Mouse (Mus musculus): ENCODE results near the gene Kifc3. TPM values are rescaled to one million over a fixed set of nuclear protein-coding genes. Genes with fewer than 3 reads are reported as not detected.
A peak's percentile ranks its signal among the peaks of the same experiment; 100 is the strongest.

Gene Kifc3
- total RNA-seq, 2 experiments from 2014 or later: 64.8 to 73.9 TPM

DNA sequence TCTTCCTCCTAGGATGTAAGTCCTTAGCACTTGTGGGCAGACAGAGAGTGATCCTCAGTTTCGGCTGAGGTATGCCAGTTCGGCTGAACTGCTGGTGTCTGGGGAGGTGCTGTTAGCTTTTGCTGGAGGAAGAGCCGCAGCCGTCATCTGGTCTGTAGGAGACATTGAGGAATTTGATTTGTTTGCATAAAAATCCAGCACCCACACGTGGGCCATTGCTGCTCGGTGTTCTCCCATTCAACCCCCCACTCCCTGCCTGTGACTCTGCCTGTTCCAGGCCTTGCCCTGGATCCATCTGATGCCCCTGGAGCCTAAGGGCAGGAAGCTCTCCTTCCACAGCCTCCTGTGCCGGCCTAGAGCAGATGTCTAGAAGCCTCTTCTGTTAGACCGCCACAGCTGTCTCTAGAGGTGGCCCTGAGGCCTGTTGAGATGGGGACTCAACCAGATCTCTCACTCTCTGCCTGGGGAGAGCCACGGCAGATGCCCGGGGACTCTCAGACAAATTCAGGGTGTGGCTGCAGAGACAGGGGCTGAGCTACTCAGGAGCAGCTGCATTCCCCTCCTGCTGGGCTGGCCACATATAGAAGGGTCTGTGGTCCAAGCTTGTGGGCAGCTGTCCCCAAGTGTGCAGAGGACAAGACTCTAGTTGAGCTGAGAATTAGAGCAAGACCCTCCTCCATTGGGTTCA, 117.7 kb downstream of the Kifc3 start:
- intact Hi-C loops (cut with DNase I): loop anchor here (5.0 kb wide), 1 partner anchor 133 kb away; no protein-coding TSS in a partner anchor
- no peak for DNase-seq

DNA sequence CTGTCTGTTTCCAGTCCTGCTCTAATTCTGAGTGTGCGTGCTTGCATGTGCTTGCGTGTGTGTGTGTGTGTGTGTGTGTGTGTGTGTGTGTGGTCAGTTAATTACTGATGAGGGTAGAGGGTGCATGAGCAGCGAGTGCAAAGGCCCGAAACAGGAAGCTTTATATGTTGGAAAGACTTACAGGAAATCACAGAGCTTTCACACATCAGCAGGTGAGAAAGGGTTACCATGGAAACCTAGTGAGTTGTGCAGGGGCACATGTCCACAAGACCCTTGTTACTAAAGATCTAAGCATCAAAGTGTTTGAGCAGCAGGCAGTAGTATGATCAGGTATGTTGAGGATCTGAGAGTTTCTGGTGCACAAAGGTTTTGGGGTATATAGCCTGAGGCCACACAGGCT, 118.4 kb downstream of the Kifc3 start:
- no peak for DNase-seq
- intact Hi-C loops (cut with DNase I): loop anchor here (5.0 kb wide), 1 partner anchor 132 kb away; no protein-coding TSS in a partner anchor

DNA sequence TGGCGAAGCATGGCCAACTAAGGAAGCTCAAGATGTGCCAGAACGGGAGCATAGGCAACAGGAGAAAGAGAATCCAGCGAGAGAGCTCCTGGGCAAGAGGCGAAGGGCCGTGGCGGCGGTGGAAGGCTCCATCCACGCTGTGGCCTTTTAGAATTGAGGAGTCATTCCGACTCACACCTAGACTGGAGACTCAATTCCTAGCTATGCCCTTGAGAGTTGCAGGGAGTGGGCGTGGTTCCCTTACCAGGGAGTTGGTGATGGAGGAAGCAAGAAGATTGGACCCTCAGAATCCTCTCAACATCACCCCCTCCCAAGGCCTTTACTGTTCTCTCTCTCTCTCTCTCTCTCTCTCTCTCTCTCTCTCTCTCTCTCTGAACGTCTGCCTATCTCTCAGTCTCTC, 121.0 kb downstream of the Kifc3 start:
- no peak for DNase-seq
- intact Hi-C loops (cut with DNase I): loop anchor here (5.0 kb wide), 1 partner anchor 129 kb away; no protein-coding TSS in a partner anchor

DNA sequence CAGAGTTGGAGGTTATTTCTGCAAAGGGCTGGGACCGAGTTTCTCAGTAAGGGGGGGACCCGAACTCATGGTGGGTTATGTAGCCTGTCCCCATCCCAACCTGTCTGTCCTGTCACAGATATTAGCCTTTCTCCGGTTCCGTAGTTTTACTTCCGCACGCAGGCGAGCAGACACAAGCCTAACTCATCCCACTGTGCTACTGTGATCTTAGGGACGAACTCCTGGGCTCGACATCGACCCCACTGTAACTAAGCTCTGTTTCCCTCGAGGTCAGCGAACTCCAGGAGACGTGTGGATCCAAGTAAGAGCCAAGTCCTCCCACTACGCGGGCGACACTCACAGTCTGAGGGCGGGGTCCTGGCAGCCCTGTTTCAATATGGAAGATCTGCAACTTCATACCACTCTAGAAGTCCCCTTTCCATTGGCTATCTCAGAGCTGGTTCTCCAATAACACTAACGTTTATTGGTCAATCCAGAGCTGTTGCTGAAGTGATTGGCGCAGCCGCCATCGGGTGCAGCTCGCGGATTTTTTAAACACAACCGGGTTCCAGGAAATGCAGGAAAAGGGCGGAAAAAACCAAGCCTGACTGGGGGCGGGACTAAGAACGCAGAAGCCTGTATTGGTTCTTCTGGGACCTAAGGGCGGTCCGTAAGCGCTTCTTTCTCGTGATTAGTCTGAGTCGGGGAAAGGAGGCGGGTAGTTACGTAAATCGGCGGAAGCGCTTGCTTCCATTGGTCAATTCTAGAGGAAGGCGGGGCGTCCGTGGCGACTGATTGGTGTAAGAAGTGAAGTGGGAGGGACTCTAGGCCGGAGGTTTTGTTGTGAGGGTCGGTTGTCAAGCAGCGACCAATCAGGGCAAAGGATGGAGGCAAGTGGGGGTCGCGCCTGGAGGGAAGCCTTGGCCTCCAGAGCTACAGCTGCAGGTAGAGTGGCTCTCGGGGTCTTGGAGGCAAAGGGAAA, 122.0 kb downstream of the Kifc3 start, which contains the start of gene Katnb1:
Katnb1 (plus strand) TSS at position 806 of the 961 bp plus-strand sequence.
- intact Hi-C loops (cut with DNase I): loop anchor here (5.0 kb wide), 1 partner anchor 128 kb away; no protein-coding TSS in a partner anchor
- peak; percentile 98 to 99 for DNase-seq

DNA sequence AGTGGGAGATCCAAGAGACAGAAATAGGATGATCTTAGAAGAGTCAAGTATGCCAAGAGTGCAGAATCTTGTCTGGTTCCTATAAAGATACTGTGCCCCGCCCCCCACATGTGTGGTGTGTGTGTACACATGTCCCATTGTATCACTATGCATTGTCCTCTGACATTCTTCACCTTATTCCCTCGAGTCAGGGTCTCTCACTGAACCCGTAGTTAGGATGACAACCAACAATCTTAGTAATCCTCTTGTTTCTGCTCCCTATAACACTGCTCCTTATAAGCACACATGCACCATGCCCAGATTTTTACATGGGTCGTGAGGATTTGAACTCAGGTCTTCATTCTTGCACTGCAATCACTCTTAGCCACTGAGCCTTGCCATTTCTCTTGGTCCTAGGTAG, 123.3 kb downstream of the Kifc3 start:
- no peak for DNase-seq
- intact Hi-C loops (cut with DNase I): loop anchor here (5.0 kb wide), 2 partner anchors 52 to 137 kb away; no protein-coding TSS in a partner anchor

DNA sequence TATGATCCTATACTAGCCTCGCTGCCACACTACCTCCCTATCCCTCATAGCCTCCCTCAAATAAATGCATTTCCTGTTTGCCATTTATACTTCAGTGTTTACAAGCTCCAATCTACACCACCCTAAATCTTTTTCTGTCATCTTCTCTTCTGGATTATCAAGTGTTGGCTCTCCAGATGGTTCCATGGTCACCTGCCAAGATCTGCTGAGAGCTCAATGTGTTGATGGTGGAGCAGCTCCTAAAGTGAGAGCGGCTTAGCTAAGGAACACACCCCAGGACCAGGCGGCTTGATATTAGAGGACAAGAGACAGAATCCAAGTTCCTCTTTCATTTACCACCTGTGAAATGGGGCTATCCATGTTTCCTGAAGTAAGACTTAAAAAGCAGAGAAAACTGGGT, 124.6 kb downstream of the Kifc3 start:
- intact Hi-C loops (cut with DNase I): loop anchor here (5.0 kb wide), 2 partner anchors 51 to 136 kb away; no protein-coding TSS in a partner anchor
- DNase-seq: no peak

DNA sequence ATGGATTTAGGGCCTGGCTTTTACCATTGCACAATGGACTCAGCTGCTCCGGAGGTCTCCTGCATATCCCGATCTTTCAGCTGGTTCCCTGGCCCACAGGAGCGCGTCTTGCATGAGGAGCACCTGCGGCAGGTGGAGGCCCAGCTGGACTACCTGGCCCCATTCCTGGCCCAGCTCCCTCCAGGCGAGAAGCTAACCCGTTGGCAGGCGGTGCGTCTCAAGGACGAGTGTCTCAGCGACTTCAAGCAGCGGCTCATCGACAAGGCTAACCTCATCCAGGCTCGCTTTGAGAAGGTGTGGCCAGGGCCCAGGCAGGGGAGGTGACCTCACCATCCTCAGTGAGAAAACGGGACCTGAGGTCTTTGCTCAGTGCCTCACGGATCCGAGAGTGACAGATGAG, 126.5 kb downstream of the Kifc3 start:
- intact Hi-C loops (cut with DNase I): loop anchor here (5.0 kb wide), 2 partner anchors 49 to 134 kb away; no protein-coding TSS in a partner anchor
- DNase-seq: no peak

DNA sequence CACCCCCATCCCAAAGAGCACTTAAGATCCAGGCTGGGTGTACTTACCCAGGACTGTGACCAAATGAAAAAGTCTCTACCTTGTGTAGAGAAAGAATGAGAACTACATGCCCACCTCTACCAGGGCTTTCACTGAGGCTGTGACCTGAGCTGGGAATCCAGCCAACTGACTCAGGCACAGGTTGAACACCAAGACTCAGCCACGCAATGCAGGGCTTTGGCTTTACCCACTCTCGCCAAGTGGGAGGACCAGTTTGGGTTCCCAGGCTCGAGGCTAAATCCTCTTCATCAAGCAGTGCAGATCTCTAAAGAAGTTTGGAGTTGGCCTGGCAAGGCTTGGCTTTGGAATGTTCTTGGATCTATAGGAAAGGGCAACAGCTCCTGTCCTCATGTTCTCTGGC, 127.1 kb downstream of the Kifc3 start:
- intact Hi-C loops (cut with DNase I): loop anchor here (5.0 kb wide), 2 partner anchors 48 to 133 kb away; no protein-coding TSS in a partner anchor

DNA sequence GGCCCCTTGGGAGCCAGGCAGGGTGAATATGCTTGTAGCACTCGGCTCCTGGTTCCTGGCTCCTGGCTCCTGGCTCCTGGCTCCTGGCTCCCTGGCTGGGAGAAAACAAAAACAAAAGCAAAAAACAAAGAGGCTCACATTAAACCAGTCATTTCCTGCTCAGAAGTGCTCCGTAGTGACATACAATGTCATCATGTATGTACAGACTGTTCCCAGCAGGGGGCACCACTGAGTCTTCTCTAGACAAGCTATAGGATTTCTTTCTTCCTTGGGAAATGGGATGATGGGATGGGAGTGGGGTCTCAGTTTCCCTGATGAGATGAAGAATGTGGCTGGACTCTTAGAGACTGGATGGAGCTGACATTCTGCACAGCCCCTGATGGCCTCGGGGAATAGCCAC, 135.0 kb downstream of the Kifc3 start:
- intact Hi-C loops (cut with DNase I): no loop called here
- peak; percentile 37 to 57 for DNase-seq

More for the DNA sequence above, 127.1 kb downstream of the Kifc3 start:
- DNase-seq: no peak

DNA sequence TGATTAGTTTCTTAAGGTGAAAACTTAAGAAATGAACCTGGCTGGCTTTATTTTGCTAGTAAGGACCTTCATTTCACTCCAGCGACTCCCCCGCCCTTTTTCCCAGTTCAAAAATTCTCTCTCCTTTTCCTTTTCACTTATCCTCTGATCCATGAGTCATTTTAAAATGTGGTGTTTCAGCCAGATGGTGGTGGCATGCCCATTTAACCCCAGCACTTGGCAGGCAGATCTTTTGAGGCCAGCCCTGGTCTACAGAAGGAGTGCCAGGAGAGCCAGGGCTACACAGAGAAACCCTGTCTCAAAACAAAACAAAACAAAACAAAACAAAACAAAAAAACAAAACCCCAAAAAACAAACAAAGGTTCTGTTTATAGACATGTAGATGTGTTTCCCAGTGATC, 138.1 kb downstream of the Kifc3 start:
- intact Hi-C loops (cut with DNase I): no loop called here
- DNase-seq: no peak

DNA sequence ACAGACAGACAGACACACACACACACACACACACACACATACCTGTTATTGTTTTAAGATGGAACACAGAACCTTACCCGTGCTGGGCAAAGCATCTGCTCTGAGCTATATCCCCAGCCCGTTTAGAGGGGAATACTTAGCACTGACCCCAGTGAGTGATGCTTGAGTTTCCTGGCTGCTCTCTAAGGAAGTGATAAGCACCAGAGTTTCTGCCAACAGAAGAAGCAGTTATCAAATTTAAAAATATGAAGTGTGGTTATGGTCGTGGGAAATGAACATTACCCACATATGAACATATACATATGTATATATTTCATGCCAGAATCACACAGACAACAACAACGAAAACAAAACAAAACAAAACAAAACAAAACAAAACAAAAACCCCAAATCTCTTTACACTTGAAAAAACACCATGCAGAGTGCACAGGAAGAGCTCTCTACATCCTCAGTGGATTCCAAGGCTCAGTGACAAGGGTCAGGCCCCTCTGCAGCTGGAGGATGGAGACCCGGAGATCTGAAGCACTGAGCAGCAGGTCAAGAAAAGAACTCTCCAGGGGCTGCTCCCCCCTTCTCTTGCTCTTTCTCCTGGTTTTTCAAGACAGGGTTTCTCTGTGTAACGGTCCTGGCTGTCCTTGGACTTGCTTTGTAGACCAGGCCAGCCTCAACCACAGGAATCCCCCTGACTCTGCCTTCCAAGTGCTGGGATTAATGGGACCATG, 142.6 kb downstream of the Kifc3 start:
- intact Hi-C loops (cut with DNase I): no loop called here
- no peak for DNase-seq

DNA sequence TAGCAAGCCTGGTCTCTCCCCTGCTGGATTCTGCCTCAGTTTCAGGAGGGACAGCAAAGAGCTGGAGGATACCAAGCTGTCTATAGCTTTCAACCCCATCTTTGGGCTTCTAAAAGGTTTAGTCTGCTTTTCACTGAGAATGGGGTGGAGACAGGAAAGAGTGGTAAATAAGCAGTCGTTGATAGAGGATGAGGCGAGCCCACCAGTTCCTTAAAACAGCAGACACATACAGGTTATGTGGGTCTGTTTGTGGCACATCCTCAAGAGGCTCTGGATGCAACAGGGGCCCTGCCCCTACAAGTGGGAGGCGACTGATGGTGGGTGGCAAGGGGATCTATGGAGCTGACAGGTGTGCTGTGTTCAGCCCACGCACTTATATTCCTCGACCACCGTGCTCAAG, 144.0 kb downstream of the Kifc3 start:
- intact Hi-C loops (cut with DNase I): no loop called here
- no peak for DNase-seq

DNA sequence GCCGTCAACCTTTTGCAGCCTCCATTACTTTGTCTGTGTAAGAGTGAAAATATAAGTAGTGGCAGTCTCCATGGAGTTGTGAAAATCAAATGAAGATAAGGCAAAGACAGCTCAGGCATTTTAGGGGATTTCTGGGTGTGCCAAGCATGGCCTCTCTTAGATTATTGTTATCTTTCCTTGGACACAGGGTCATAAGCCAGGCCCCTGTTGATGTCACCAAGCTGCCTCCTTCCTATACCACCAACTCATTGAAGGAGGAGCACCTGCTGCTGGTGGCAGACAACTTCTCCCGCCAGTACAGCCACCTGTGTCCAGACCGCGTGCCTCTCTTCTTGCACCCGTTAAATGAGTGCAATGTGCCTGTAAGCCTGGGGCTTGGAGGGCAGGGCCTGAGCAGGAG, 146.2 kb downstream of the Kifc3 start:
- intact Hi-C loops (cut with DNase I): no loop called here
- no peak for DNase-seq

DNA sequence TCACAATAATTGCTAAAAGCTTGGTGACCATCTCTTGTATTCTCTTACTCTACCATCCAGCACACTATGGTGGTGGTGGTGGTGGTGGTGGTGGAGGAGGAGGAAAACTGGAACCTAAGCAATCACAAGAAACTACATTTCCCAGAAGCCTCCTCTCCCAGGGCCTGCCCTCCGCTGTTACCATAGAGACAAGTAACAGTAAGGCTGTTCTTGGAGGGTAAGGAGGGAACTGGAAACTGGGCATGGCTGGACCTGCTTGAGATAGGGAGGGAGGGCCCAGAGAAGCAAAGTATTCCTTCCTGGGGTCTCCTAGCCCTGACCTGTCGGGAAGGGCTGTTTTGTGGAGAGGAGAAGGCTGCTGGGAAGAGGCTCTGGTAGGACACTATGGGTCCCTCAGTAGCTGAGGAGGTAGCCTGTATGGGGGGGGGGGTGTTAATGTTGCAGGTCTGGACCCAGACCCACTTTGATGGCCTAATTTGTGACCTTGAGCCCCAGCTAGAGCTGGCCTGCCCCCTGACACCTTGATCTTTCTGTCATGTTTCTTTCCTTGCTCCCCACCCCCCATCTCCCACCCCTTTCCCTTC, 147.6 kb downstream of the Kifc3 start, which contains the start of gene Drc7:
Drc7 (plus strand) TSS at position 177 of the 584 bp plus-strand sequence.
- intact Hi-C loops (cut with DNase I): no loop called here
- peak in 1 of 2 experiments; percentile 21 for DNase-seq

DNA sequence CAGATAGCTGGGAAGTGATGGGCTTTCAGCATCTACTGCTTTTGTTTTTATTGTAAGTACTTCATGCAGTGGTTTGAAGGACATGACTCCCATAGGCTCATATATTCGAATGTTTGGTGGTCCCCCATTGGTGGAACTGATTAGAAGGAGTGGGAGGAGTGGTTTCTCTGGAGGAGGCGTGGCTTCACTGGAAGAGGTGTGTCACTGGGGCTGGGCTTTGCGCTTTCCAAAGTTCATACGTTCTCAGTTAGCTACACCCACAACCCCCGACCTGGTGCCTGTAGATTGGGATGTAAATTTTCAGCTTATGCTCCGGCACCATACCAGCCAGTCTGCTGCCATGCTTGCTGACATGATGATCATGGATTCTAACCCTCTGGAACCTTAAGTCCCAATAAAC, 148.2 kb downstream of the Kifc3 start:
- DNase-seq: no peak
- intact Hi-C loops (cut with DNase I): no loop called here

Other genes with a start within 250 kb of the Kifc3 start
- 10 to 100 TPM; 36.6 to 61.8 TPM for gene Adgrg1, start 228.1 kb downstream of the Kifc3 start, total RNA-seq (2021)
- 1 to 10 TPM; 2.0 to 3.4 TPM for gene Adgrg3, start 185.1 kb downstream of the Kifc3 start, total RNA-seq (2021)
- gene Drc7, start 147.7 kb downstream of the Kifc3 start, total RNA-seq (2021): not detected
- 1 to 10 TPM; 9.3 TPM for gene Katnb1, start 121.6 kb downstream of the Kifc3 start, total RNA-seq (2021)
- gene Cngb1, start 103.8 kb upstream of the Kifc3 start, total RNA-seq (2021): 1 to 10 TPM; 1.5 to 3.2 TPM
- gene Tepp, start 107.8 kb upstream of the Kifc3 start, total RNA-seq (2021): not detected
- gene Zfp319, start 129.1 kb upstream of the Kifc3 start, total RNA-seq (2021): 10 to 100 TPM; 12.2 to 13.9 TPM
- 10 to 100 TPM; 17.2 to 23.9 TPM for gene Usb1, start 129.5 kb upstream of the Kifc3 start, total RNA-seq (2021)
- 100 to 1,000 TPM; 113 to 155 TPM for gene Mmp15, start 149.5 kb upstream of the Kifc3 start, total RNA-seq (2021)
- gene Cfap20, start 232.1 kb upstream of the Kifc3 start, total RNA-seq (2021): 10 to 100 TPM; 42.7 to 57.6 TPM

Measured in heart, postnatal 10 days (tissue).